ENCODE assay signal across 8 mouse cellular contexts in genomic region chr11:60913301-60914196, GRCm38 (mm10). TPM values are rescaled to one million over a fixed set of nuclear protein-coding genes. Genes with fewer than 3 reads are reported as not detected.
DNase-seq lines count a peak whose midpoint lies in the region; ATAC-seq and TF ChIP-seq lines count a peak whose summit lies in the region.

No protein-coding gene starts in this region.

- H3K9ac ChIP-seq in intestine, postnatal 0 days (ENCODE audit: low read depth, low read length) = peak overlapping the region; percentile 73
- H3K9ac ChIP-seq in midbrain, embryonic 11.5 days (ENCODE audit: low read length) = peak overlapping the region; percentile 85

- H3K4me3 ChIP-seq in intestine, postnatal 0 days (ENCODE audit: low read depth, low read length) = peak overlapping the region; percentile 93
- peak overlapping the region; percentile 92 for H3K4me3 ChIP-seq in midbrain, embryonic 11.5 days (ENCODE audit: low read depth, low read length)

- DNase-seq in adrenal gland, postnatal 10 days = peak; percentile 96
- peak; percentile 89 for DNase-seq in embryo, embryonic 9.5 days (ENCODE audit: extremely low spot score)
- peak; percentile 93 for DNase-seq in left cerebral cortex, postnatal 4 days
- peak; percentile 98 for DNase-seq in midbrain, embryonic 11.5 days (ENCODE audit: low spot score, missing footprints)
- peak; percentile 87 for DNase-seq in right cerebral cortex, postnatal 4 days
- peak; percentile 86 for DNase-seq in yolk sac, embryonic 10.5 days (ENCODE audit: low spot score)

- peak; percentile 87 for ATAC-seq in granulocyte monocyte progenitor cell, adult 5-6 weeks (replicated peaks; ENCODE audit: poor library complexity, severe bottlenecking)
- peak; percentile 85 for ATAC-seq in intestine, postnatal 0 days
- ATAC-seq in midbrain, embryonic 11.5 days (ENCODE audit: low FRiP score) = peak; percentile 94

- H3K4me1 ChIP-seq in intestine, postnatal 0 days (replicated peaks; ENCODE audit: control insufficient read depth, insufficient read depth, low read length) = 0 out of 2 replicates have a peak, but pooled peaks cover 3% of the 10 kb centered on the region
- peaks cover 7% of the 10 kb centered on the region; the same call in 1 of the 2 replicates for H3K4me1 ChIP-seq in midbrain, embryonic 11.5 days (ENCODE audit: control insufficient read depth, insufficient read depth, low read length)

- no peaks in the 10 kb centered on the region for H3K36me3 ChIP-seq in intestine, postnatal 0 days (ENCODE audit: control insufficient read depth, insufficient read depth)
- no peaks in the 10 kb centered on the region for H3K36me3 ChIP-seq in midbrain, embryonic 11.5 days (ENCODE audit: control insufficient read depth, insufficient read depth, low read length)

- no peak for TF ChIP-seq CTCF in intestine, postnatal 0 days (IDR thresholded peaks at IDR 0.05; ENCODE audit: low read depth)

- H3K27ac ChIP-seq in intestine, postnatal 0 days (ENCODE audit: low read depth, low read length) = peak overlapping the region; percentile 57
- peak overlapping the region; percentile 56 for H3K27ac ChIP-seq in midbrain, embryonic 11.5 days (ENCODE audit: low read depth, low read length)

- H3K4me2 ChIP-seq in intestine, postnatal 0 days (replicated peaks; ENCODE audit: low read depth) = peak overlapping the region; percentile 98
- peak overlapping the region; percentile 69 for H3K4me2 ChIP-seq in midbrain, embryonic 11.5 days

- intact Hi-C loops in left cerebral cortex, postnatal 4 days (cut with DNase I) = no loop called here

- no peaks in the 10 kb centered on the region for H3K27me3 ChIP-seq in intestine, postnatal 0 days (replicated peaks; ENCODE audit: control insufficient read depth, insufficient read depth, low read length)
- no peaks in the 10 kb centered on the region for H3K27me3 ChIP-seq in midbrain, embryonic 11.5 days (ENCODE audit: control insufficient read depth, insufficient read depth, low read length)

- no peaks in the 10 kb centered on the region for H3K9me3 ChIP-seq in intestine, postnatal 0 days (ENCODE audit: control insufficient read depth)
- no peaks in the 10 kb centered on the region for H3K9me3 ChIP-seq in midbrain, embryonic 11.5 days (ENCODE audit: control insufficient read depth, low read length)

- WGBS in intestine, postnatal 0 days = under 1% methylated on average over 83 of the region's 86 CpGs
- WGBS in midbrain, embryonic 11.5 days = under 1% methylated on average over 73 of the region's 86 CpGs

RNA-seq across cellular contexts. Expression of gene Natd1, which starts 1.0 kb away (rescaled TPM):
- 10 to 100 TPM; 21.4 to 28.0 TPM for total RNA-seq in adrenal gland, postnatal 10 days (2021)
- total RNA-seq in granulocyte monocyte progenitor cell, adult 5-6 weeks (2014; fragmentation: Nextera tagmentation) = 1.6 and 4.7 TPM in 2 replicates
- total RNA-seq in granulocyte monocyte progenitor cell, adult 5-6 weeks (2017) = 1.3 and 2.1 TPM in 2 replicates
- 8.9 and 9.3 TPM in 2 replicates for polyA plus RNA-seq in intestine, postnatal 0 days (2015; fragmentation: Nextera tagmentation; extraction: Ambion mirVana)
- total RNA-seq in left cerebral cortex, postnatal 4 days (2021) = 10 to 100 TPM; 22.8 to 29.3 TPM
- 18.3 and 24.3 TPM in 2 replicates for polyA plus RNA-seq in midbrain, embryonic 11.5 days (2014; fragmentation: Nextera tagmentation; extraction: Ambion mirVana)

RNA-seq across cellular contexts. Expression of gene Map2k3, which starts 18.3 kb away (rescaled TPM):
- 10 to 100 TPM; 64.6 to 81.5 TPM for total RNA-seq in adrenal gland, postnatal 10 days (2021)
- 47.0 and 51.2 TPM in 2 replicates for total RNA-seq in granulocyte monocyte progenitor cell, adult 5-6 weeks (2014; fragmentation: Nextera tagmentation)
- total RNA-seq in granulocyte monocyte progenitor cell, adult 5-6 weeks (2017) = 13.5 and 17.0 TPM in 2 replicates
- polyA plus RNA-seq in intestine, postnatal 0 days (2015; fragmentation: Nextera tagmentation; extraction: Ambion mirVana) = 86.4 and 86.5 TPM in 2 replicates
- 10 to 100 TPM; 16.7 to 17.3 TPM for total RNA-seq in left cerebral cortex, postnatal 4 days (2021)
- 34.2 and 37.4 TPM in 2 replicates for polyA plus RNA-seq in midbrain, embryonic 11.5 days (2014; fragmentation: Nextera tagmentation; extraction: Ambion mirVana)

RNA-seq across cellular contexts. Expression of gene Tmem11, which starts 34.5 kb away (rescaled TPM):
- total RNA-seq in adrenal gland, postnatal 10 days (2021) = 10 to 100 TPM; 51.9 to 54.1 TPM
- 31.5 and 35.4 TPM in 2 replicates for total RNA-seq in granulocyte monocyte progenitor cell, adult 5-6 weeks (2014; fragmentation: Nextera tagmentation)
- 67.1 and 72.3 TPM in 2 replicates for total RNA-seq in granulocyte monocyte progenitor cell, adult 5-6 weeks (2017)
- polyA plus RNA-seq in intestine, postnatal 0 days (2015; fragmentation: Nextera tagmentation; extraction: Ambion mirVana) = 34.6 and 39.3 TPM in 2 replicates
- total RNA-seq in left cerebral cortex, postnatal 4 days (2021) = 10 to 100 TPM; 26.5 to 26.8 TPM
- polyA plus RNA-seq in midbrain, embryonic 11.5 days (2014; fragmentation: Nextera tagmentation; extraction: Ambion mirVana) = 60.2 and 67.2 TPM in 2 replicates

Comparison
In these comparisons a context has a peak if more than half of its experiments do, and no peak if none do; other contexts are left out.
1. Peak in every context shown above with its lines: DNase-seq, ATAC-seq, H3K4me3 ChIP-seq and H3K27ac ChIP-seq.